Mouse (Mus musculus) megakaryocyte, embryonic 14.5 days (primary cell): ENCODE measurements around the gene Vps39.

ENCODE experiments used
- FLI1 ChIP-seq: IDR thresholded peaks from 2 replicates; pipeline ENCODE4 v1.6.1; 2012; ENCODE audit warnings: low read length, inconsistent platforms, mixed read lengths
- GATA1 ChIP-seq: IDR thresholded peaks from 3 replicates; pipeline ENCODE4 v1.6.1; 2012; ENCODE audit warnings: mixed read lengths, low read length, inconsistent platforms, borderline replicate concordance

DNA sequence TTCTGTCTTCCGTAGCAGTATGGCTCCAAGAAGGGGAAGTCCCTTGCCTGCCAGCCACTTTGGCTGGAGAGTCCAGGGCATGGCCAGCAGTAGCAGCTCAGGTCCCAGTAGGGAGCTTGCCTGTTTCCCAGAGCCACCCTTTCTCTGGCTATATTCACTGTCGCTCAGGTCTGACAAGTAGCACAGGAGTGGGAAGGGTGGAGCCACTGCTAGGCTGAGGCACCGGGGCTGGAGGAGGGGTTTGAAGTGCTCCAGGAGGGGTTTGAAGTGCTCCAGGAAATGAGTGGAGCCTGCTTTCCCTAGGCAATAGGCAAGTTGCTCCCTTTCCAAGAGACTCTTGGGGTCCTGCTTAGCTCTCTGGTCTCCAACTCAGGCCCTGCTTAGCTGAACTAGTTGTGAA is 39.0 kb downstream of the Vps39 start, which contains the start of gene Pla2g4f:
- no peak for TF ChIP-seq GATA1
- TF ChIP-seq FLI1 = no peak
